Mouse (Mus musculus) heart, adult 2 months (tissue): ENCODE results near the gene Tmem107.

Experiments used
- CTCF ChIP-seq: fragments of 200-600 bp; IDR thresholded peaks from 2 replicates; pipeline ENCODE4 v1.8.1; 2022; ENCODE audit warnings: antibody characterized with exemption, mild to moderate bottlenecking, moderate library complexity
- EP300 ChIP-seq: fragments of 200-500 bp; IDR thresholded peaks from 2 replicates; pipeline ENCODE4 v1.6.1; 2011; ENCODE audit warnings: low read depth, low read length, control low read depth; ENCODE audit not compliant: insufficient read depth
- POLR2A ChIP-seq: fragments of 200-500 bp; IDR thresholded peaks from 2 replicates; pipeline ENCODE4 v1.6.1; 2011; ENCODE audit warnings: mild to moderate bottlenecking, low read depth, low read length, control low read depth; ENCODE audit not compliant: insufficient read depth

DNA sequence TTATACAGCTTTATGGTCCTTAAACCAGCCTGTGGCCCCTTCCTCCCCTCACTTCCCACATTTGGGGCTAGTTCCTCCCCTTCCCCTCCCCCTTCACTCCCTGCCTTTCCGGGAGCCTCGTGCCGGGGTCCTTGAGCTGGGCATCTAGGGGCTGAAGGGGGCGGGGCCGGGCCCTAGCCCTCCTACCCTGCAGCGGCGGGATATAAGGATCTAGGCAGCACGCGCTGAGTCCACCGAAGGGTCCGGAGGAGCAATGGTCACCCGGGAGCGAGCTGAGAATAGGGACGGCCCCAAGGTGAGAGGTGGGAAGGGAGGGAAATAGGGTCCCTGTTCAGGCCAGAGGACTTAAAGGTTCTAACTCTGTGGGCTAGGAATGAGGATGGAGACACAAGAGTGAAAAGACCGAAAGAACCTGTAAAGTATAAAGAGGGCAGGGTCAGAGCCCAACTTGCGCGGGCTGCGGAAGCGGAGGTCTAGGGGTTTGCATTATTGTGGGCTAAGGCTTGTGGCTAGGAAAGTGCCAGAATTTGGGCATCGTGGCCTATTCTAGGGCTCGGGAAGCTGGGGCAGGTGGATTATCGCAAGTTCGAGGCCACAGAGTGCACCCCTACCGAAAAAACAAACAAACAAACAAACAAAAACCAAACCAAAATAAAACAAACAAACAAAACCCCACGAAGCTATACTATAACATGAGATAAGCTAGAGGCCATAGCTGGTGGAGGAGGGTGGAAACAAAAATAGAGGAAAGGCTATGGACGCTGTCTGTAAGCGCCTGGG, 49.8 kb downstream of the Tmem107 start, which contains the start of gene Hes7:
- TF ChIP-seq POLR2A: no peak
- no peak for TF ChIP-seq EP300
- no peak for TF ChIP-seq CTCF
